Mouse (Mus musculus): ENCODE measurements around the gene Adh5.

DNA sequence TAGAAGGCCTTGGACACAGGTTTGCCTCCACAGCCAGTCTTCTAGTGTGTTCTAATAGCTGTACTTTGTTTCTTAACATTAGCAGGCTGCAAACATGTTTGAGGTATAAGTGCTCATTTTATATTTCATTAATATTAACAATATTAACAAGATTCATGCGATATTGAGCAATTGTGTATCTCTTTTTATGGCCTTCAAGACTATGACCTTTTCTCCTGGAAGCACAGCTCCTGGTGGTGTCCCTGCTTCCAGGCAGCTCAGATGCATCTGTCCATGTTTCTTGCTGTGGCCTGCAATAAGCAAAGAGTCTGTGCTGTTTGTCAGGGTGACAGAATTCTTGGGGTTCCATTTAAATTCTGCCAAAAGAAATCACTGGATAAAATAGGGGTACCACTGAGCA is 33.3 kb upstream of the Adh5 start:
- TF ChIP-seq CTCF (IDR thresholded peaks at IDR 0.05; ENCODE audit: insufficient read depth, low read depth, low read length): no peak
- TF ChIP-seq POLR2A (IDR thresholded peaks at IDR 0.05; ENCODE audit: insufficient read depth, low read depth, low read length): no peak
